Mouse (Mus musculus): ENCODE results near the gene Atad5. TPM values are rescaled to one million over a fixed set of nuclear protein-coding genes. Genes with fewer than 3 reads are reported as not detected.

Gene Atad5
- total RNA-seq, 2 experiments from 2014 or later = 0.74 to 0.81 TPM

DNA sequence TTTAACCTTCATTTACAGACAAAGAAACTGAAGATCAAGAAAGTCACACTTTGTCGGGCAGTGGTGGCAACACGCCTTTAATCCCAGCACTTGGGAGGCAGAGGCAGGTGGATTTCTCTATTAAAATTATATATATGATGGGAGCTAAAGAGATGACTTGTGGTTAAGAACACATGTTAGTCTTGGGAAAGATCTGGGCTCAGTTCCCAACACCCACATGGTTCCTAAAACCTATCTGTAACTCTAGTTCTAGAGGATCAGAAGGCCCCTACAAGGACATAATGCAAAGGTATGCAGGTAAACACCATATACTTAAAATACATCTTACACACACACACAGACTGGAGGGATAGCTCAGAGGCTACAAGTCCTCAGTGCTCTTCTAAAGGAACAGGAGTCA is 18.2 kb upstream of the Atad5 start:
- Histone ChIP-seq H3K27ac (no peak overlapping the region), H3K4me3 (no peak overlapping the region)
- TF ChIP-seq CTCF (IDR thresholded peaks at IDR 0.05) = no peak
- intact Hi-C loops (cut with DNase I) = no loop called here
- no peak for DNase-seq

DNA sequence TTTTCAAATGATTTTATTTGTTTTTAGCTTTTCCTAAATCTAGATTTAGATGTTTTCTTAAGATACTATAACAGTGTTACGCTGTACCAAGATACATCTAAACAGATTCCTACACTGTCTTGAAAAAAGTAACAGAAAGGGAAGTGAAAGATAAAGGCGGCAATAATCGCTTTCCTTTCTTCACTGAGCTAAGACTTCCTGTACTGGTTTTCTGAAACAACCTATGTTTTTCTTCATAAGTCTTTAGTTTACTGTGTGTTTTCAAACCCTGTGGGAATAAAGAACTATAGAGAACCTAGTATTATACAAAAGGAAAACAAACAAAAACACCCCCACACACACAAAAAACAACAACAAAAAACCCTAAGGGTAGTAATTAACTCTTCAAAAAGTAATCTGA is 16.8 kb upstream of the Atad5 start:
- Histone ChIP-seq H3K4me3 (no peak overlapping the region), H3K27ac (no peak overlapping the region)
- intact Hi-C loops (cut with DNase I) = no loop called here
- no peak for DNase-seq
- TF ChIP-seq CTCF (IDR thresholded peaks at IDR 0.05) = no peak

DNA sequence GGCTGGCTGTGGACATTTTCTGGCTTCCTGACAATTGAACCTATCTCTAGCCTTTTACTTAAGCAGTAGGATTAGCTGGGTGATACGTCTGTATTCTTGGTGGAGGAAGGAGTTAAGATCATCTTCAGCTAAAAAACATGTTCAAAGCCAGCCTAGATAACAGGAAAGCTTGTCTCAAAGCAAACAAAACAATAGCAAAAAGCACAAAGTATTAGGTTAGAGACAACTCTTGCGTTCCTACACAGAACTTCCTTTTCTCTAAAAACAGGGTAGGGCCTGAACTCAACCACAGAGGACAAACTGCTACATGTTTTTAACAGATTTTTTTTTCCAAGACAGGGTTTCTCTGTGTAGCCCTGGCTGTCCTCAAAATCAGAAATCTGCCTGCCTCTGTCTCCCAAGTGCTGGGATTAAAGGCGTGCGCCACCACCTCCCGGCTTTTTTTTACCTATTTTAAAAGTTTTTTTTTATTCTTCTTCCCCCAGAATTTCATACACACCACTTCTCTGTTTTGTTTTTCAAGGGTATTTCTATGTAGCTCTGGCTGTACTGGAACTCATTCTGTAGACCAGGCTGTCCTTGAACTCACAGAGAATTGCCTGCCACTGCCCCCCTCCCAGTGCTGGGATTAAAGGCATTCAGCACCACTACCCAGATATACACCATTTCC is 13.5 kb upstream of the Atad5 start:
- intact Hi-C loops (cut with DNase I) = no loop called here
- TF ChIP-seq CTCF (IDR thresholded peaks at IDR 0.05) = no peak
- H3K27ac ChIP-seq = no peak overlapping the region
- no peak overlapping the region for H3K4me3 ChIP-seq
- no peak for DNase-seq

DNA sequence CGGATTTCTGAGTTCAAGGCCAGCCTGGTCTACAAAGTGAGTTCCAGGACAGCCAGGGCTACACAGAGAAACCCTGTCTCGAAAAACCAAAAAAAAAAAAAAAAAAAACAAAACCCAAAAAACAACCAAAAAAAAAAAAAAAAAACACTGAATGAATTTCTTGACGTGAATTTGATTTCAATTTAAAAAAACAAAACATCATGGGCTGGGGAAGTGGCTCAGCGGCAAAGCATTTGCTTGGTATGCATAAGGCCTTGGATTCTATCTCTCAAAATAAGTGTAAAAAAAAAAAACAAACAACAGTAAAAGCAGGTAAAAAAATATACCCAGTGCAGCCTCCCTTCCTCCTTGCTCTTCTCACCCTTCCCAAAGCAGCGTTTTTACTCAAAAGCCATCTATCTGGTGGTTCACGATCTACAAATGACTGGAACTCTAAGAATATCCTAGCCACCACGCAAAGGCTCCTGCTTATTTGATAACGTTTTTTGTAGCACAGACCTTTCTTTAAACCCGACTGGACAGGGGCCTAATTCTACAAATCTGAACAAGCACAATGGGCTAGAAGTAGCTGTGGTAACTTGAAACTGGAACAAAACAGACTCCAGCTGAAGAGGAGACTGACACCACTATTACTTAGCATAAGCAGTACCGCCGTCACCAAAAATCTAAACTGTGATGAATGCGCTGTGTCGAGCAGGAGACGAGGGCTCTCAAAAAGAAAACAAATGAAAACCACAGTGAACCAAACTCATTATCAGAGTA is 11.2 kb upstream of the Atad5 start:
- TF ChIP-seq CTCF (IDR thresholded peaks at IDR 0.05) = no peak
- no peak for DNase-seq
- no peak overlapping the region for H3K27ac ChIP-seq
- intact Hi-C loops (cut with DNase I) = no loop called here
- no peak overlapping the region for H3K4me3 ChIP-seq

DNA sequence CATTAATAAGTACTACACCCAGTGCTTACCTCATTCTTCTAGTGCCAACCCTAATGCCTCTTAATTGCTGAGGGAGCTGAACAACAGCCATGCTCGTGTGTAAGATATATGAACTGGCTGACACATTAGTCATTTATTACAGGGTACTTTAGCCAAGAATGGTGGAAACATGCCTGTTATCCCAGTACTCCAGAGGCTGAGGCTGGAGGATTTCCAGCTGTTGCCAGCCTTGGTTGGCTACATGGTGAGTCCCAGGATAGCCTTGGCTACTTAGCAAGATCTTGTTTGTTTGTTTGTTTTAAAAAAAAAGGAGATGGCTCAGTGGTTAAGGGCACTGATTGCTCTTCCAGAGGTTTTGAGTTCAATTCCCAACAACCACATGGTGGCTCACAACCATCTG is 10.4 kb upstream of the Atad5 start:
- TF ChIP-seq CTCF (IDR thresholded peaks at IDR 0.05) = no peak
- no peak for DNase-seq
- intact Hi-C loops (cut with DNase I) = no loop called here
- no peak overlapping the region for H3K27ac ChIP-seq
- H3K4me3 ChIP-seq = no peak overlapping the region

DNA sequence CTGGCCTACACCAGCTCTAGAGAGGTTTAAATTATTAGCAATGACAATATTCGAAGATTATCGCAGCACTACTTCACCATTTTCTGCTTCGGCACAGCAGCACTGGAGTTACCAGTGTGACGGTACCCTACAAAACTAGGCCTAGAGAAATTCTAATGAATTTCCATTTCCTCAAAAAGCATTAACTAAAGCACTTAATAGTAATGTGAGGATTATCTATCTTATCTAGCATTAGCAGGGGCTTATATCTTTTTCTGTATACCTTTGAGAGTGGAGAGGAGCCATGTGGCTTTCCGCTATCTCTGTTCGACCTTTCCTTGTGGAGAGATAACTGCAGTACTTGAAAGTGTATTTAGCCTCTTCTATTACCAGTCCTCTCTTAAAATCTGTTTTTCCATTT is 9.4 kb upstream of the Atad5 start:
- no peak for TF ChIP-seq CTCF (IDR thresholded peaks at IDR 0.05)
- Histone ChIP-seq H3K4me3 (peak overlapping the region; percentile 100), H3K27ac (peak overlapping the region; percentile 94)
- intact Hi-C loops (cut with DNase I) = loop anchor here (5.0 kb wide), 1 partner anchor 37 kb away; no protein-coding TSS in a partner anchor
- DNase-seq = no peak

DNA sequence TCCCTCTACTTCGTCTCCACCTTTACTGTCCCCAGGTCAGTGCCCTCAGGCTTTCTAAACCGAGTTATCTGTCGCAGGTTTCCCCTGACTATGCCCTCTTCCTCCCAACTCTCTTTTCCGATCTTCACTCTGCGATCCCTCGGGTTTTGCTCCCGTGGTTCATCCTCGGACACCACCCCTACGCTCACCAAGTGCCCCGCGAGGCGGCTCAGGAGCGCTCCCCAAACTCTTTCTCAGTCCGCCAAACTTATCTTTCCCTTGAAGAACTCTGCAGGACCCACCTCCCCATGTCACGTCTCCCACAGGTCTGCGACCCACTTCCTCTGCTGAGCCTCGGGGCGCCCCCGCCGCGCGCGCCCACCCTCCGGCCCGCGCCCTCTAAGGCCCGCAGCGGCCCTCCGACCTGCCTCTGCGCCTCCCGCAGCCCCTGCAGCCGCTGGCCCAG is 8.8 kb upstream of the Atad5 start:
- Histone ChIP-seq H3K4me3 (peak overlapping the region; percentile 100), H3K27ac (peak overlapping the region; percentile 94)
- intact Hi-C loops (cut with DNase I) = loop anchor here (5.0 kb wide), 1 partner anchor 38 kb away; no protein-coding TSS in a partner anchor
- DNase-seq = no peak
- no peak for TF ChIP-seq CTCF (IDR thresholded peaks at IDR 0.05)

DNA sequence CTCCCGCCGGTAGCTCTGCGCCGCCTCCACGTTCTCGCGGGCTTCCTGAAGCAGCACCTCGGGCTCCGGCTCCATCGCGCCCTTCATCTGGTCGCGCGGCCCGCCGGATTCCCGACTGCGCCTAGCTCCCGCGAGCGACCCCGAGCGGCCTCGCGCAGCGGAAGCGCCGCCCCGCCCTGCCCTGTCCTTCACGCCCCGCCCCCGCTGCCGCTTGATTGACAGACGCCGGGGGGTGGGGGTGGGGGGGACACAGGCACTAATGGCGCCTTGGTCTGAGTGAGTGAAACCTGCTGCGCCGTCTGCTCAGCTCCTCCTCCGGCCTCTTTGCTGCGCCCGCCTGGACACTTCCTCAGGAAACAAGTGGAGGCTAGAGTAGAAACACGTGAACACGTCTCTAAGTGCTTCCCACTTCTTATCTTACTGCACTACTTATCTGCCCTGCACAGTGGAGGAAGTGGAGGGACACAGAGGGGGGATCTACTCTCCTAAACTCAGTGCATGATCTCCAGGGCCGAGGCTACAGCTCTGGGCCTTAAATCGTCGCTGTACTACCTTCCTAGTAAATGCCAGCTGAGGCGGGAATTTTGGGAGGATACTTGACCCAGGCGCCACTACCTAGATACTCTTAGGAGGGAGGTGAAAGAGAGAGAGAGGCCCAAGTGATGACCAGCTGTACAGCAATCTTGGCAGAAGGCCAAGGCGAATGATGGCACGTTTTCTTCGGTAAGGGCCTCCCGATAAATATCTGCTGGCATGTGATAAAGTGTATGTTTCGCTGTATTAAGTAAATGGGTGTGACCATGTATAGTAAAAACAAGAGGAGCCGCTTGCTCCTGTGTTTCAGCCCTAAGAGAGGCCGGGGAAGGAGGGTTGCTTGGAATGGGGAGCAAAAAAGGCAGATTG is 8.1 kb upstream of the Atad5 start, which contains the start of gene Crlf3:
Gene Crlf3 (minus strand): TSS at position 166 of the 903 bp plus-strand sequence.
- peak; percentile 45 for TF ChIP-seq CTCF (IDR thresholded peaks at IDR 0.05)
- intact Hi-C loops (cut with DNase I) = loop anchor here (5.0 kb wide), 1 partner anchor 39 kb away; no protein-coding TSS in a partner anchor
- peak within 1 kb of the TSS; percentile 100 for H3K4me3 ChIP-seq
- DNase-seq = peak; percentile 97
- H3K27ac ChIP-seq = peak within 1 kb of the TSS; percentile 94

DNA sequence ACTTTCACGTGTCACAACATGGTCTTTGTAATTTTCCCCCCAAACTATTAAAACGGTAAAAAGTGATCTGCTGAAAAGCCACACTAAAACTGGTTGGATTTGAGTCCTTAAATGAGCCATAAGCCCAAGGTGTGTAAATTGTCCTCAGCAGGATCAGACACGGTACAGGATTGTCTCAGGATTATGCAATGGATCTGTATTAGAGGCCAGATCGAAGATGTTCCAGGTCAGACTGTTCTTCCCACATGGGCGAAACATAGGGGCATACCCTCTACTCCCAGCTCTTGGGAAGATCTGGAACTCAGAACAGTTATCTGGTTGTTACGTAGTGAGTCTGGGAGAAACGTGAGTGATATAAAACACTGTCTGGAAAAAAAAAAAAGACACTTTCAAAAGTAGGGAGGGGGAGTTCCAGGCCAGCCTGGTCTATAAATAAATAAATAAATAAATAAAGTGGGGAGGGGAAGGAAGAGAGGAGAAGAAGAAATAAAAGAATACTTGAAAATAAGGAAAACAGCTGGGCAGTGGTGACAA is 7.3 kb upstream of the Atad5 start:
- no peak for DNase-seq
- intact Hi-C loops (cut with DNase I) = loop anchor here (5.0 kb wide), 1 partner anchor 40 kb away; no protein-coding TSS in a partner anchor
- TF ChIP-seq CTCF (IDR thresholded peaks at IDR 0.05) = no peak
- peak overlapping the region; percentile 94 for H3K27ac ChIP-seq
- H3K4me3 ChIP-seq = no peak overlapping the region; the same call in 1 of the 2 replicates

DNA sequence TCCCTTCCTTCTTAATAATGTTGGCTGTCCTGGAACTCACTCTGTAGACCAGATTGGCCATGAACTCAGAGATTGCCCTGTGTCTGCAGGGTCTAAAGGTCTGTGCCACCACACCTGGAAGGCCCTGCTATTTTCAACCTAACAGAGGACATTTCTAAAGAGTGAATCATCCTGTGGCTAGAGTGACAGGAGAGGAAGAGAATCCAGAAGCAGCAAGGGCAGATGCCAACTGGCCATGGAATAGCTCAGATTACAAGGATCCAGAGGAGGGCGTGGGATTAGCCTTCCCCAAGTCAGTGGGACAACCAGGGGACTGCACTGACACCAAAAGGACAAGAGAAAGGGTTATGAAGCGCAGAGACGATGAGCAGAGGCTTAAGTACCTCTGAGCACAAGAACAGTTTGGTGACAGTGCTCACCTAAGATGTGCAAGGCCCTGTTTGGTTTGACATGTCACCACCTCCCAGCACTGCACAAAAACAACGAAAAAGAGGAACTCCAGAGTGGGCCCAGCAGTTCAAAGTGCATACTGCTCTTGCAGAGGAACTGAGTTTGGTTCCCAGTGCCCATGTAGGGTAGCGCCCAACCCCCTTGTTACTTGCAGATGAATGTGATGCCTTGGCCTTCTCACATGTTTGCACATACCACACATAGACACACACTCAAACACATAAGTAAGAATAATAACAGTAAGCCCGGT is 3.7 kb upstream of the Atad5 start:
- intact Hi-C loops (cut with DNase I) = loop anchor here (5.0 kb wide), 1 partner anchor 112 kb away; no protein-coding TSS in a partner anchor
- DNase-seq = no peak

DNA sequence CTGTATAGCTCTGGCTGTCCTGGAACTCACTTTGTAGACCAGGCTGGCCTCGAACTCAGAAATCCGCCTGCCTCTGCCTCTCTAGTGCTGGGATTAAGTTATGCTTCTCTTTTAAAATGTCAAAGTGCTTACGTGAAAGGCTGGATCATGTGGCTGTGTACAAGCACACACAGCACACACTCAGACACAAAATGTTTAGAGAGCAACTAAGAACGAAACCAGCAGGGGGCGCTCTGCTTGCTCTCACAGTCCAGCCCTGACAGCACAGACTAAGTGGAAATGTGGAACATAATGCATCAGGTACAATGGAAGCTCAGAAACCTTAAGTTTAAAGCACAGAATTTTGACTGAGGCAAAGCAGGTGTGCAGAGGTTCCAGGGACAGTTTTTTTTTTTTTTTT is 2.4 kb upstream of the Atad5 start:
- Histone ChIP-seq H3K4me3 (no peak overlapping the region), H3K27ac (no peak overlapping the region)
- peak; percentile 82 for DNase-seq
- intact Hi-C loops (cut with DNase I) = loop anchor here (5.0 kb wide), 1 partner anchor 110 kb away; no protein-coding TSS in a partner anchor
- peak; percentile 88 for TF ChIP-seq CTCF (IDR thresholded peaks at IDR 0.05)

More for the DNA sequence above, 3.7 kb upstream of the Atad5 start:
- Histone ChIP-seq H3K4me3 (no peak overlapping the region), H3K27ac (0 out of 2 replicates have a peak overlapping the region, but pooled peaks have one; percentile 12)
- no peak for TF ChIP-seq CTCF (IDR thresholded peaks at IDR 0.05)
